Mouse (Mus musculus) forebrain, embryonic 10.5 days (tissue): Measurements from ENCODE around the gene Arid5b. TPM values are rescaled to one million over a fixed set of nuclear protein-coding genes. Genes with fewer than 3 reads are reported as not detected.
A peak's percentile ranks its signal among the peaks of the same experiment; 100 is the strongest.

Experiments used
- DNase-seq: peaks from one replicate; pipeline ENCODE4 v3.0.0-alpha.2; 2017; ENCODE audit warnings: low spot score; ENCODE audit errors: extremely low spot score
- H3K27ac ChIP-seq: fragments of 300-500 bp; sonication (generic); 2 replicates; pipeline ENCODE4 v1.5.1; 2016; ENCODE audit warnings: mild to moderate bottlenecking
- H3K27me3 ChIP-seq: fragments of 300-500 bp; sonication (generic); 2 replicates; pipeline ENCODE4 v1.6.1; 2016; ENCODE audit warnings: mild to moderate bottlenecking; ENCODE audit not compliant: poor library complexity, severe bottlenecking
- H3K36me3 ChIP-seq: fragments of 300-500 bp; sonication (generic); replicated peaks from 2 replicates; pipeline ENCODE4 v1.6.1; 2016; ENCODE audit warnings: mild to moderate bottlenecking, moderate library complexity
- H3K4me1 ChIP-seq: fragments of 300-500 bp; sonication (generic); 2 replicates; pipeline ENCODE4 v1.6.1; 2016
- H3K4me3 ChIP-seq: fragments of 300-500 bp; sonication (generic); 2 replicates; pipeline ENCODE4 v1.5.1; 2016; ENCODE audit warnings: mild to moderate bottlenecking, moderate library complexity
- H3K9me3 ChIP-seq: fragments of 300-500 bp; sonication (generic); 2 replicates; pipeline ENCODE4 v1.6.1; 2016; ENCODE audit warnings: mild to moderate bottlenecking, moderate library complexity
- WGBS: fragments of 180-500 bp; shearing (Covaris S2); methylation state at CpG from one replicate; pipeline ENCODE4 v1.1.7; 2016; 5-methylcytosine and 5-hydroxymethylcytosine counted together
- polyA plus RNA-seq: library from polyadenylated mRNA; unstranded; fragments of >200 nt; fragmentation: Nextera tagmentation; extraction: Ambion mirVana; gene quantifications from 2 replicates; pipeline ENCODE4 v1.2.1, GENCODE M21; 2016

The Arid5b gene
- polyA plus RNA-seq, 1 experiment from 2014 or later, result 10.5 TPM

- Histone ChIP-seq H3K27me3 (no peaks in the 10 kb centered on the region), H3K4me1 (peaks cover 40% of the 10 kb centered on the region), H3K27ac (no peak overlapping the region), H3K9me3 (no peaks in the 10 kb centered on the region), H3K4me3 (no peak overlapping the region), H3K36me3 (no peaks in the 10 kb centered on the region)
- 70% methylated on average over 3 of the region's 3 CpGs for WGBS
- no peak for DNase-seq
Observed at GRCm38 (mm10) chr10:68193561-68193960, 85.0 kb downstream of the Arid5b start.

- Histone ChIP-seq H3K4me1 (peaks cover 40% of the 10 kb centered on the region), H3K36me3 (no peaks in the 10 kb centered on the region), H3K27me3 (no peaks in the 10 kb centered on the region), H3K27ac (no peak overlapping the region), H3K9me3 (no peaks in the 10 kb centered on the region), H3K4me3 (no peak overlapping the region)
- no peak for DNase-seq
- WGBS, result 78% methylated on average over 3 of the region's 3 CpGs
Observed at GRCm38 (mm10) chr10:68192824-68193255, 85.7 kb downstream of the Arid5b start.

- DNase-seq, result no peak
- 69% methylated on average over 13 of the region's 13 CpGs for WGBS
- Histone ChIP-seq H3K27me3 (no peaks in the 10 kb centered on the region), H3K4me1 (peaks cover 40% of the 10 kb centered on the region), H3K9me3 (no peaks in the 10 kb centered on the region), H3K4me3 (no peak overlapping the region), H3K36me3 (no peaks in the 10 kb centered on the region), H3K27ac (peak overlapping the region; percentile 15; the same call in 1 of the 2 replicates)
Observed at GRCm38 (mm10) chr10:68191691-68192380, 86.7 kb downstream of the Arid5b start.

- H3K4me1 ChIP-seq, result peaks cover 40% of the 10 kb centered on the region
- no peaks in the 10 kb centered on the region for H3K36me3 ChIP-seq
- 60% methylated on average over 7 of the region's 8 CpGs for WGBS
- no peaks in the 10 kb centered on the region for H3K9me3 ChIP-seq
- peak overlapping the region; percentile 15; the same call in 1 of the 2 replicates for H3K27ac ChIP-seq
- H3K27me3 ChIP-seq, result no peaks in the 10 kb centered on the region
- H3K4me3 ChIP-seq, result no peak overlapping the region
- DNase-seq, result peak; percentile 31
Observed at GRCm38 (mm10) chr10:68191146-68191545, 87.4 kb downstream of the Arid5b start.

GRCm38 (mm10) chr10:68189847-68190246, 88.7 kb downstream of the Arid5b start:
- Histone ChIP-seq H3K9me3 (no peaks in the 10 kb centered on the region), H3K4me3 (no peak overlapping the region), H3K36me3 (peaks cover 10% of the 10 kb centered on the region), H3K4me1 (peaks cover 40% of the 10 kb centered on the region), H3K27me3 (no peaks in the 10 kb centered on the region), H3K27ac (no peak overlapping the region)
- 65% methylated on average over 3 of the region's 3 CpGs for WGBS
- DNase-seq, result no peak

- 0 out of 2 replicates have a peak, but pooled peaks cover 6% of the 10 kb centered on the region for H3K4me1 ChIP-seq
- H3K36me3 ChIP-seq, result peaks cover 10% of the 10 kb centered on the region
- no peak for DNase-seq
- H3K27me3 ChIP-seq, result no peaks in the 10 kb centered on the region
- H3K27ac ChIP-seq, result no peak overlapping the region
- WGBS, result 89% methylated on average over 7 of the region's 7 CpGs
- no peak overlapping the region for H3K4me3 ChIP-seq
- no peaks in the 10 kb centered on the region for H3K9me3 ChIP-seq
Observed at GRCm38 (mm10) chr10:68183096-68183495, 95.4 kb downstream of the Arid5b start.

- H3K27me3 ChIP-seq, result no peaks in the 10 kb centered on the region
- WGBS, result 92% methylated on average over 6 of the region's 6 CpGs
- H3K36me3 ChIP-seq, result peaks cover 10% of the 10 kb centered on the region
- H3K4me3 ChIP-seq, result no peak overlapping the region
- H3K27ac ChIP-seq, result no peak overlapping the region
- DNase-seq, result no peak
- H3K9me3 ChIP-seq, result no peaks in the 10 kb centered on the region
- H3K4me1 ChIP-seq, result 0 out of 2 replicates have a peak, but pooled peaks cover 10% of the 10 kb centered on the region
Observed at GRCm38 (mm10) chr10:68182266-68182665, 96.3 kb downstream of the Arid5b start.

- H3K4me1 ChIP-seq, result 0 out of 2 replicates have a peak, but pooled peaks cover 10% of the 10 kb centered on the region
- no peak overlapping the region for H3K4me3 ChIP-seq
- no peaks in the 10 kb centered on the region for H3K27me3 ChIP-seq
- no peak for DNase-seq
- H3K27ac ChIP-seq, result no peak overlapping the region
- no peaks in the 10 kb centered on the region for H3K9me3 ChIP-seq
- H3K36me3 ChIP-seq, result peaks cover 10% of the 10 kb centered on the region
- WGBS, result 94% methylated on average over 10 of the region's 10 CpGs
Observed at GRCm38 (mm10) chr10:68181156-68181555, 97.4 kb downstream of the Arid5b start.

GRCm38 (mm10) chr10:68180721-68181120, 97.8 kb downstream of the Arid5b start:
- no peak for DNase-seq
- Histone ChIP-seq H3K4me1 (0 out of 2 replicates have a peak, but pooled peaks cover 10% of the 10 kb centered on the region), H3K27ac (no peak overlapping the region), H3K9me3 (no peaks in the 10 kb centered on the region), H3K27me3 (no peaks in the 10 kb centered on the region), H3K36me3 (peaks cover 7% of the 10 kb centered on the region), H3K4me3 (no peak overlapping the region)
- WGBS, result 93% methylated on average over 7 of the region's 7 CpGs

GRCm38 (mm10) chr10:68180151-68180550, 98.4 kb downstream of the Arid5b start:
- no peak overlapping the region for H3K4me3 ChIP-seq
- H3K9me3 ChIP-seq, result no peaks in the 10 kb centered on the region
- H3K27ac ChIP-seq, result no peak overlapping the region
- 0 out of 2 replicates have a peak, but pooled peaks cover 10% of the 10 kb centered on the region for H3K4me1 ChIP-seq
- WGBS, result 79% methylated on average over 4 of the region's 4 CpGs
- DNase-seq, result no peak
- peaks cover 4% of the 10 kb centered on the region; the same call in 1 of the 2 replicates for H3K36me3 ChIP-seq
- no peaks in the 10 kb centered on the region for H3K27me3 ChIP-seq

- Histone ChIP-seq H3K9me3 (no peaks in the 10 kb centered on the region), H3K4me1 (0 out of 2 replicates have a peak, but pooled peaks cover 10% of the 10 kb centered on the region), H3K27me3 (no peaks in the 10 kb centered on the region), H3K4me3 (no peak overlapping the region), H3K36me3 (no peaks in the 10 kb centered on the region), H3K27ac (no peak overlapping the region)
- WGBS, result 73% methylated on average over 5 of the region's 5 CpGs
- no peak for DNase-seq
Observed at GRCm38 (mm10) chr10:68179741-68180140, 98.8 kb downstream of the Arid5b start.

GRCm38 (mm10) chr10:68179339-68179738, 99.2 kb downstream of the Arid5b start:
- 0 out of 2 replicates have a peak, but pooled peaks cover 10% of the 10 kb centered on the region for H3K4me1 ChIP-seq
- H3K27me3 ChIP-seq, result no peaks in the 10 kb centered on the region
- no peak for DNase-seq
- WGBS, result 88% methylated on average over 4 of the region's 4 CpGs
- H3K27ac ChIP-seq, result no peak overlapping the region
- H3K36me3 ChIP-seq, result no peaks in the 10 kb centered on the region
- no peak overlapping the region for H3K4me3 ChIP-seq
- no peaks in the 10 kb centered on the region for H3K9me3 ChIP-seq

- Histone ChIP-seq H3K27ac (no peak overlapping the region), H3K9me3 (no peaks in the 10 kb centered on the region), H3K4me3 (no peak overlapping the region), H3K27me3 (no peaks in the 10 kb centered on the region), H3K36me3 (no peaks in the 10 kb centered on the region), H3K4me1 (0 out of 2 replicates have a peak, but pooled peaks cover 10% of the 10 kb centered on the region)
- no peak for DNase-seq
- 88% methylated on average over 10 of the region's 10 CpGs for WGBS
Observed at GRCm38 (mm10) chr10:68177697-68178485, 100.6 kb downstream of the Arid5b start.
